Mouse (Mus musculus): Measurements from ENCODE around the gene Ddx59.

DNA sequence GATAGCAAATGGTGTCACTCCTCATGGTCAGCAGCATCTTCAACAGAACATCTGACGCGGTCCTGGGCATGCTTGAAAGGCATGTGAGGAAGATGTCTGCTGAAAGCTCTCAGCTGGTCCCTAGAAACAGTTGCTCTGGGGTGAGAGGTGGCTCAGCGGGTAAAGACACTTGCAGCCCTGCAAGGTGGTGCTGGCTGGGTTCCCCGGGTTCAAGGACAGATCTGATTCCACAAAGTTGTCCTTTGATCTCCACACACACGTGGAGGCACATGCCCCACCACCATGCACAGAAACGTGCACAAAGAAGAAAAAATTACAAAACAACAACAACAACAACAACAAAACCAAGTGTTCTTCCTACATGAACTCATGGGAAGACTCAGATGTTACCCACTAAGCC, 41.7 kb downstream of the Ddx59 start:
- TF ChIP-seq CTCF (IDR thresholded peaks at IDR 0.05; ENCODE audit: extremely low read depth, insufficient read depth, insufficient read length, insufficient replicate concordance) (no peak), POLR2A (IDR thresholded peaks at IDR 0.05; ENCODE audit: low read depth, low read length) (no peak)

Data from spleen, adult 2 months (tissue).